Mouse (Mus musculus) thymus, adult 18-20 months (tissue): Measurements from ENCODE around the gene Aanat.
A peak's percentile ranks its signal among the peaks of the same experiment; 100 is the strongest.
"Not testable (repeated sequence)": the region's sequence is repeated elsewhere in the genome, so short reads cannot be mapped to it uniquely, and the experiment has no call there.

ENCODE experiments used
- DNase-seq, 2 experiments: peaks; one replicate each; pipeline ENCODE4 v3.0.0; 2022; ENCODE audit warnings: mixed read lengths in 2 of 2

The Aanat gene

GRCm38 (mm10) chr11:116630171-116630965 lies 44.1 kb downstream of the Aanat start:
- DNase-seq: no peak

- no peak for DNase-seq
Measured at GRCm38 (mm10) chr11:116632962-116633361, 46.7 kb downstream of the Aanat start.

- not testable (repeated sequence) for DNase-seq
Measured at GRCm38 (mm10) chr11:116636607-116637006, 50.4 kb downstream of the Aanat start.

- DNase-seq: no peak
Measured at GRCm38 (mm10) chr11:116641168-116641567, 54.9 kb downstream of the Aanat start.

GRCm38 (mm10) chr11:116641731-116642130 lies 55.5 kb downstream of the Aanat start:
- DNase-seq: no peak

- DNase-seq: peak; percentile 51 to 69
Measured at GRCm38 (mm10) chr11:116642681-116643578, 56.7 kb downstream of the Aanat start.

- DNase-seq: no peak
Measured at GRCm38 (mm10) chr11:116643579-116644224, 57.5 kb downstream of the Aanat start.

GRCm38 (mm10) chr11:116644225-116645112 lies 58.2 kb downstream of the Aanat start:
- no peak for DNase-seq

GRCm38 (mm10) chr11:116645446-116646110 lies 59.3 kb downstream of the Aanat start:
- no peak for DNase-seq

- no peak for DNase-seq
Measured at GRCm38 (mm10) chr11:116646136-116646535, 59.9 kb downstream of the Aanat start.

- DNase-seq: no peak
Measured at GRCm38 (mm10) chr11:116646771-116647170, 60.5 kb downstream of the Aanat start.
